Mouse (Mus musculus) macrophage (primary cell): ENCODE results near the gene Map3k6. TPM values are rescaled to one million over a fixed set of nuclear protein-coding genes. Genes with fewer than 3 reads are reported as not detected.

Experiments
- H3K27ac ChIP-seq: fragments of 350-480 bp; formaldehyde crosslinking; 2 replicates; pipeline ENCODE4 v1.9.0; 2021
- H3K36me3 ChIP-seq: fragments of 350-480 bp; formaldehyde crosslinking; 2 replicates; pipeline ENCODE4 v1.9.0; 2021; ENCODE audit errors: inconsistent target
- H3K4me3 ChIP-seq: fragments of 350-480 bp; formaldehyde crosslinking; 2 replicates; pipeline ENCODE4 v1.9.0; 2021; ENCODE audit errors: inconsistent target
- H3K79me2 ChIP-seq: fragments of 350-480 bp; formaldehyde crosslinking; 2 replicates; pipeline ENCODE4 v1.9.0; 2021; ENCODE audit errors: inconsistent target
- WGBS: methylation state at CpG from one replicate; pipeline ENCODE4 v1.1.7; 2026; ENCODE audit warnings: inconsistent platforms; ENCODE audit not compliant: missing documents; 5-methylcytosine and 5-hydroxymethylcytosine counted together
- polyA plus RNA-seq: library from polyadenylated mRNA; stranded (reverse); fragments of 250-400 nt; gene quantifications from 3 replicates; pipeline ENCODE4 v1.2.4, GENCODE M21; 2018; ENCODE audit warnings: inconsistent platforms

The Map3k6 gene
- polyA plus RNA-seq, 1 experiment from 2014 or later: 1.5 TPM

DNA sequence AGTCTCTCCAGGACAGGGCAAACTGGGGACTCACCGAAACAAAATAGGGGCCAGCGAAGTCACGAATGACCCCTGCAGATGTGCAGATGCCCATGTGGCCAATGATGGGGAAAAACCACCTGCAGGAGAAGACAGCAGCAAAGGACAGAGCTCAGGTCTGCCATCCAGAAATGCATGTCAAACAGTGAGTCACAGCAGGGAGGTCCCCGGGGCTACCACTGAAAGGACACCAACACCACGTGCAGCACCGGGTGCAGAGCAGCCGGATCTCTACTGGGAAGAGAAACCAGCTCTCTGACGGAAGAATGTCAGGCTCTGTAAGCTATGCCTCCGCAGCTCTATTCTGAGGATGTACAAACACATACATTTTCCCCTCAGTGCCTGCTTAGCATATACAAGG lies 30.3 kb downstream of the Map3k6 start:
- no peak overlapping the region for H3K27ac ChIP-seq
- WGBS: 90% methylated on average over 9 of the region's 9 CpGs
- H3K4me3 ChIP-seq: no peak overlapping the region
- peaks cover 61% of the 10 kb centered on the region for H3K79me2 ChIP-seq
- peaks cover 40% of the 10 kb centered on the region for H3K36me3 ChIP-seq

DNA sequence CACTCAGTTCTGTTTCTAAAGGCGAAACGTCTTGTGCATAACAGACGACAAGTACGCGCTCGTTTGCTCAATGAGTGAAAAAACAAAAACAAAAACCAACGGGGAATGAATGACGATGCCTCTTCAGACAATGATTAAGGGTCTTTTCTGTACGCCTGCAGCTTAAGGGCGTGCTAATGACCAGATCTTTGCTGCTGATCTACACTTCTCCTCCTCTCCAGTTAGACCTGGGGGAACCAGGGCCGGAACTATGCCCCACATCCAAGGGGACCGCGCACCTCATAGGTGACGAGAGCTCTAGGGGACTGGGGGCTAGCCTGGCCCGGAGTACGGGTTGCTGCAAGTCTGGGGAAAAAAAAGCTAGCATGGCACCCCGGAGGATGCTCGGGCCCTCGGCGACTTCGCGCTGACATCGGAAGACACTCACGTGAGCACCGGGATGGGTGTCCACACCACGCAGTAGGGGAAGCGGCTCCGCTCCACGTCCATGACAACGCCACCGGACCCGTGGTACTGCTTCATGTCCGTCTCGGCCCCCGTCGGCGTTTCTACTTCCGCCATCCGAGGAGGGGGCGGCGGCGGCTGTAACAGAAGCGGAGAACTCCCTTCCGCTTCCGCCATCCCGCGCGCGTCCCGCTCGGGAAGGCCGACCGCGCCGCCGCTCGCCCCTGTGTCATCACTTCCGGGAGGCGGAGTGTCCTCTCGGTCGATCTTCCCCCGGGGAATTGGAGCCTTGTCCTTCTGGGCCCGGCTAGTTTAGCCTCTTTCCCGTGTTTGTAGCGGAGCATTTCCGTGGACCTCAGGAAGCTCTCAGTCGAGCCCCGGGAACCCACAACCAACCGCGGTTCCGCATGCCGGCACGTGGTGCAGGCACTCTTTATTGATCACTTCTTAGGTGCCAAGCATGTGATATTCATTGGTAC lies 36.7 kb downstream of the Map3k6 start, which contains the start of gene Tmem222:
TSS of gene Tmem222 (minus strand) at position 689 of the 923 bp plus-strand sequence.
- peak within 1 kb of the TSS; percentile 99 for H3K4me3 ChIP-seq
- H3K27ac ChIP-seq: peak within 1 kb of the TSS; percentile 80
- H3K79me2 ChIP-seq: peaks cover 50% of the 10 kb centered on the region
- H3K36me3 ChIP-seq: no peaks in the 10 kb centered on the region
- WGBS: under 1% methylated on average over 61 of the region's 73 CpGs

DNA sequence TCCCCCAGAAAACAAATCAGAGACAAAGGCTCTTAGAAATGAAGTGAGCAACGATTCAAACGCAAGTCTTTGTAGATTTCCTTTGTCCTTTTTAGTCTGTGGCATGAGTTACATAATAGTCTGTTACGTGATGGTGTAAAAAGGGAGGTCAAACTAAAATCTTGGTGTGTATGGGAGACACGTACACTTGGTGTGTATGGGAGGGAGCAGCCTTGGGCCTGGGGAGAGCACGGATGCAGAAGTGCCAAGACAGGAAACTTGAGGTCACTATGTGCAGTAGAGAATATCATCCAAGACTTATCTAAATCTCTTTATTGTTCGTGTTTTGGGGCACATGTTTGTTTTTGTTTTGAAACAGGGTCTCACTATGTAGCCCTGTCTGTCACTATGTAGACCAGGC lies 37.4 kb downstream of the Map3k6 start:
- Histone ChIP-seq H3K79me2 (peaks cover 43% of the 10 kb centered on the region), H3K36me3 (no peaks in the 10 kb centered on the region), H3K4me3 (peak overlapping the region; percentile 99), H3K27ac (peak overlapping the region; percentile 80)
- 0% methylated on average over 6 of the region's 6 CpGs for WGBS

DNA sequence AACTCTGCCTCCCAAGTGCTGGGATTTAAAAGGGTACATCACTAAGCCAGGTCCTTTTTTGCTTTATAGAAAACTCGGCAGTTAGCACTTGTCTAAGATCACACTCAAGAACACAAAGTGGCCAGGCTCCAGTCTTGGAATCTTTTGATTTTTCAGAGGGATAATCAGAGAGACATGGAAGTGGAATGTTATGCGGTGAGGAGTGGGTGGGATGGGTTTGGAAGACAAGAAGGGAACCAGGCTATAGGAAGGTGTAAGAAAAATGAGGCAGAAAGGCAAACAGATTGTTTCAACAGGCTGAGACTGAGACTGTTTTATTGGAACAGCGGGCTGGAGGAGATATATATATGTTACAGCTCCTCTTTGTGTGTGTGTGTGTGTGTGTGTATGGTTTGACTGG lies 37.9 kb downstream of the Map3k6 start:
- 73% methylated on average over 3 of the region's 3 CpGs for WGBS
- Histone ChIP-seq H3K27ac (peak overlapping the region; percentile 80), H3K4me3 (peak overlapping the region; percentile 99; the same call in 1 of the 2 replicates), H3K36me3 (no peaks in the 10 kb centered on the region), H3K79me2 (peaks cover 39% of the 10 kb centered on the region)

DNA sequence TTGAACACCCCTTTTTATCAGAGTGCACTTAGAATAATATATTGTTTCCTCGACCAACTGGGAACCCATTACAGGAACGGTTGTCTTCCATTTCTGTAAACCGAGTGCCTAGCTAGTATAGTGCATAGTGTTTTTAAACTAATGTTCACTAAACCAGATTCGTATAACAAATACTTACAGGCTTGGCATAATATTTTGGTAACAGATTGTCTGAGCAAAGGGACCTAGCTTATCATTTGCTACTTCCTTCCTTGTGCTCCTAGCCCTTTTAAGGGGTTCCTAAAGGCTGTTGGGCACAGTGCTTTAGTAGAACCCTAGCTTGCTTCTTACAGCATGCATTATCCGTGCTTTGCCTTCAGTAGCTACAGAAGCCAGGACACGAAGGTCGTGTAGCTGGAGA lies 40.9 kb downstream of the Map3k6 start:
- no peak overlapping the region for H3K4me3 ChIP-seq
- H3K36me3 ChIP-seq: no peaks in the 10 kb centered on the region
- no peak overlapping the region for H3K27ac ChIP-seq
- WGBS: 40% methylated on average over 7 of the region's 7 CpGs
- H3K79me2 ChIP-seq: peaks cover 9% of the 10 kb centered on the region

DNA sequence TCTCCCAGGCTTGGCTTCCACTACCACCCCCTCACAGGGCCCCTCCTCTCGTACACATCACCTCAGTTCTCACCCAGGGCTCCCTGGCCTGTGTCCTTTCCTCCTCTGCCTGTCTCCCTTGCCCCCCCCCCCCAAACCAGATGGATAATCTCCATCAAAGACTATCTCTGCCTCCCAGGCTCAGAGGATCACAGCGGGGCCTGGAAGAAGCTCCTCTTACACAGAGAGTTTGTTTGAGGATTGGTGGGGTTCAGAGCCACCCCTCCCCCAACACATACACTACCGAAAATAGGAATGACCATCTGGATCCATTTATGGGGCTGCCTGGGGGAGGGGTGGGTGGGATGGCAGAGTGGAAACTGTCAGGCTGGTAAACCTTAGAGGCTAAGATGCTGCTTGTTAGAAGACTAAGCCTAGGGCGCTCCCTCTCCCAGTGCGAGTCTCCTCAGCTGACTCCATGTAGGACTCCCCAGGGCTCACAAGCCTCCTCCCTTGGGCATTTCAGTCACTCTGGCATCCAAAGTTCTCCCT lies 41.4 kb downstream of the Map3k6 start:
- H3K27ac ChIP-seq: no peak overlapping the region
- H3K79me2 ChIP-seq: peaks cover 4% of the 10 kb centered on the region
- no peak overlapping the region for H3K4me3 ChIP-seq
- WGBS: 93% methylated on average over 4 of the region's 5 CpGs
- no peaks in the 10 kb centered on the region for H3K36me3 ChIP-seq

DNA sequence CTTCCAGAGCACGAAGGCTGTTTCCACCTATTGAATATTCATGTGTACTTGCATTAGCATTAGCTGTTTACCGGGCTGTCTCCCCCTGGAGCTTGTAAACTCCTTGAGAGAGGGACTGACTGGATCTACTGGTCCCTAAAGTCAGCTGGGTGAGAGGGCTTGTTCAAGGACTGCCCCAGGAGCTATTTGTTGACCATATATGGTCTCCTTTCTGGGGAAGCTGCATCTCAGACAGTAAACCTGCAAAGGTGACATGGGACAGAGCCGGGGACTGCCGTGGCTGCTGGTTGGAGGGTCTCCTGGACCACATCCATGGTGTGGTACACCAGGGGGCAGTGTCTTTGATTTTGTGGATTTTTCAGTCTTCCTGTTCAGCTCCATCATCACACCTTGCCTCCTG lies 42.0 kb downstream of the Map3k6 start:
- Histone ChIP-seq H3K27ac (no peak overlapping the region), H3K79me2 (no peaks in the 10 kb centered on the region)
- WGBS: 93% methylated on average over 4 of the region's 4 CpGs

DNA sequence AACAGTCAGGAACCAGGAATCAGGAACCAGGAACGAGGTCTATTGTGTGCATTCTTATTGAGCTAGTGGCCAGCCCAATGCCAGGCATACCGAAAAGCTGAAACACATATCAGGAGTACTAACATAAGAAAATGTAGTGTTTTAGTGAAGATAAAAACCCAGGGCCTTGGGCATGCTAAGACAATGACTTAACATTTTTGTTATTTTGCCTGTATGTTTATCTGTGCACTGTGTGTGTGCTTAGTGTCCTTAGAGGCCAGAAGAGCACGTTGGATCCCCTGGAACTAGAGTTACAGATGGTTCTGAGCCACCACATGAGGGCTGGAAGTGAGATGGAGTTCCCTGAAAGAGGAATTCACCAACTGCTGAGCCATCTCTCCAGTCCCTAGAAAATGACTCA lies 44.7 kb downstream of the Map3k6 start:
- Histone ChIP-seq H3K36me3 (no peaks in the 10 kb centered on the region), H3K27ac (no peak overlapping the region), H3K79me2 (no peaks in the 10 kb centered on the region), H3K4me3 (no peak overlapping the region)
- 87% methylated on average over 3 of the region's 3 CpGs for WGBS

More for the DNA sequence above, 42.0 kb downstream of the Map3k6 start:
- Histone ChIP-seq H3K4me3 (no peak overlapping the region), H3K36me3 (no peaks in the 10 kb centered on the region)

DNA sequence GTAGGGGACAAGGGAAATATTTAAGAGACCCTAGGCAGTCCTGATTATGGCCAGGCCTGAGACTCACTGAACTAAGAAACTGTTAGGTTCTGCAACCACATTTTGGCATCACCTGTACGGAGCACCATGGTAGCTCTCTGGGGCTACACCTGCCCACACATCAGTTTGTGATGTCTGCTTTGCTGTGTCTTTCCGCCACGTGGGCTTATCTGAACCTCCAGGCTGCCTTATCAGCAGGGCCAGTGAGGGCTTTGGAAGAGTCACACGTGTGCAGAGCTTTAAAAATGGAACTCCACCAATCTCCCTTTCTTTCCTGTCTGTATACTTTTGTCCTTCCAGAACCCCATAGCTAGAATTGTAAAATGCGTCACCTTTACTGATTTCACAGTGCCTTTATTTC lies 45.3 kb downstream of the Map3k6 start:
- H3K4me3 ChIP-seq: no peak overlapping the region
- no peaks in the 10 kb centered on the region for H3K36me3 ChIP-seq
- no peak overlapping the region for H3K27ac ChIP-seq
- no peaks in the 10 kb centered on the region for H3K79me2 ChIP-seq
- 72% methylated on average over 5 of the region's 5 CpGs for WGBS

DNA sequence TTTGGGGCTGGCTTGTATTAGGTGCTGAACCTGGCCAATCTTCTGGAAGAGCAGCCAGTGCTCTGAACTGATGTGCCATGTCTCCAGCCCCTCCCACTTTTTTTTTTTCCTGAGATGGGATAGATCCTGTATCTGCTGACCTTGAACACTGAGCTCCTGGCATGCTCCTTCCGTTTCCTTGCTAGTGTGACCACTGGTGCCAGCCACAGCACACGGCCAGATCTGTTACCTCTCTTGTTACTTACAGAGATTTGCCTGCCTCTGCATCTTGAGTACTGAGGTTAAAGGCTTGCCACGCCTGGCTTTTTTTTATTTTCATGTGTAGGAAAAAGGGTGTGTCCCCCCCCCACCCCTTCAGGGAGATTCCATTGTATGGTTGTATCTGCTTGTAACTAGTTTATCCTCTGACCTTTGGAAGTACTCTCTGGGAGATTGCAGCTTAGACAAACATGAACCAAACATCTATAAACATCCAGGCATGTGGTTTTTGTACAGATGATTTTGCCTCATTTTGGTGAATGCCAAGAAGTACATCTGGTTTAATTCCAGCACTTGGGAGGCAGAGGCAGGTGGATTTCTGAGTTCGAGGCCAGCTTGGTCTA lies 46.0 kb downstream of the Map3k6 start:
- WGBS: 86% methylated on average over 4 of the region's 4 CpGs
- H3K36me3 ChIP-seq: no peaks in the 10 kb centered on the region
- H3K4me3 ChIP-seq: no peak overlapping the region
- H3K79me2 ChIP-seq: no peaks in the 10 kb centered on the region
- H3K27ac ChIP-seq: no peak overlapping the region

DNA sequence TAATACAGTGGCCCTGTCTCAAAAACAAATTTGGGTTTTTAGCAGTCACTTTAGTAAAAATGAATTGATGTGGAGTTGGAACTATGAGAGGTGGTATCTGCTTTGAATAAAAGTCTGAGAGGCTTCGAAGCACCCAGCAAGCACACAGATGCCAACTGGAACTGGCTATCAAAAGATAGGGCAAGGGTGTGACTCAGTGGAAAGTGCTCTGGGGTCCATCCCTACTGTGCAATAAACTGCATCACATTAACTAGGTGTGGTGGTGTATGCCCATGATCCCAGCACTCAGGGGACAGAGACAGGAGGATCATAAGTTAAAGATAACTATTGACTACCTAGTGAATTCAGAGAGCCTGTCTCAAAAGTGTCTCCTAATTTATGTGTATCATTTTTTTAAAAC lies 50.6 kb downstream of the Map3k6 start:
- Histone ChIP-seq H3K27ac (no peak overlapping the region), H3K4me3 (no peak overlapping the region), H3K36me3 (peaks cover 25% of the 10 kb centered on the region; the same call in 1 of the 2 replicates), H3K79me2 (no peaks in the 10 kb centered on the region)
- WGBS: 89% methylated on average over 1 of the region's 1 CpGs

DNA sequence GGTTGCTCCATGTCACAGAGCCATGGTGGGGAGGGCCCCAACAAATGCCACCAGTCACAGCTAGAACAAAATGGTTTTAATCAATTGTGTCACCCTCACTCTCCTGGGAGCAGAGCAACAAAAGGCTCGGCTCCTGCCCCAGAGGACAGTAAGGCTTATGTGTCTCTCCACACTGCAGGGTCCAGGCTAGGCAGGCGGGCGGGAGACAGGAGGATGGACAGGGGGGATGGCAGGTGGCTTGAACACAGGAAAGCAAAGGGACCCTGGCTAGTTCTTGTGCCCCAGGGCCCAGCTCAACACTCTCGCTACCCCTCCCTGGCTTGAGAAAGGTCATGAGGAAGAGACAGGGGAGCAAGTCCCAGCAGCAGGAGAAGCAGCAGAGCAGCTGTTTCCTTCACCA lies 51.8 kb downstream of the Map3k6 start:
- Histone ChIP-seq H3K36me3 (peaks cover 28% of the 10 kb centered on the region; the same call in 1 of the 2 replicates), H3K4me3 (no peak overlapping the region), H3K27ac (no peak overlapping the region), H3K79me2 (no peaks in the 10 kb centered on the region)
- WGBS: 96% methylated on average over 4 of the region's 4 CpGs

DNA sequence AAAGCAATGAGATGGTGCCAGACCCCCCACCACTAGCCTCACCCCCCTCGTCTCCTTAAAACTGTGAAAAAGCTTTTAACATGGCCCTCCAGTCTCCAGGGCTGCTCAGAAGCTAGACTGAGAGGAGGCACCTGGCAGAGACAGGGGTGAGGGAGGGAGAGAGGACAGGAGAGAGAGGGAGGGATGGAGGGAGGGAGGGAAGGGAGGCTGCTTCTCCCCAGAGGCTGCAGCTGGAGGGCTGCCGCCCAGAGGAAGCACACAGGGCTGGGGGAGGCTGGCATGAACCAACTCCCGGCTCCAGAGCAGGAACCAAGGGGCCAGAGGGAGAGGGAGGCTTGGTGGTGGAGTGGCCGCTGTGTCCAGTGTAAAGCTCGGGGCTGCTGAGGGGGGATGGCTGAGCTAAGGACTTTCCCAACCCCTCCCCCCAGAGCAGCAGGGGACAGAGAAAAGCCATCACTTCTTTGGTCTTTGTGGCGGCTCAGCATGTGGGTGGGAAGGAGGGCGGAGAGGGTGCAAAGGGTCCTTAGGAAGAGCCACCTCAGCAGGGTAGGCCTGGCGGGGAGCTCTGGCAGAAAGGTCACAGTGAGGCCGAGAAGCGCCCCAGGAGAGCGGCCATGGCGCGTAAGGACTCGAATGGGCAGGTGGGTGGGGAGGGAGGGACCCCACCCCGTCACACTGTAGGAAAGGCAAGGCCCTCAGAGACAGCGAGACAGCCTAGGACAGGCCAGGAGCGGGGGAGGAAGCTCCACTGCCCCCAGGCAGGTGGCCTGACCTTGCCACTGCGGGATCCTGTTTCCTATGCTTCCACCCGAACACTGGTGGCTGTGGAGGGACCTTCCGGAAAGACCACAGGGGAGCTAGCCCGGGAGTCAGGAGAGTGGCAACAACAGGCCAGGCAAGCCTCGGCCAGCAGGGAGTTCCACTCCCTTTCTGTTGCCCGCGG lies 52.6 kb downstream of the Map3k6 start:
- Histone ChIP-seq H3K4me3 (no peak overlapping the region), H3K36me3 (peaks cover 28% of the 10 kb centered on the region; the same call in 1 of the 2 replicates), H3K27ac (no peak overlapping the region), H3K79me2 (no peaks in the 10 kb centered on the region)
- WGBS: 86% methylated on average over 22 of the region's 24 CpGs

DNA sequence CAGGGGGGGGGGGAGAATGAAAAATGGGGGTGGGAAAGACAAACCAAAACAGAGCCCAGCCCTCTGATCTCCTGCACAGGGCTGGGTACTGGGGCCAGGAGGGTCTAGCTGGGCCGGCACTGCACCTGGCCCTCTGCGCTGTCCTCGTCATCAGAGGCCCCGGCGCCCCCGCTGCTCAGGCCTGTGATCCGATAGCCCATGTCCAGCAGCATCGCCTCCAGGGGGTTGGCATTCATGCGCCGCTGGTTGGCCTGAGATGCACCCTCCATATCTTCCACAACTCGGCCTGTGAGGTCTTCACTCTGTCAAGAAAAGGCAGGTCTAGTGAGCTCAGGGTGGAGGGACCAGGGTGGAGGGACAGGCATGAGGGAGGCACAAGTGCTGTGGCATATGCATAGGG lies 53.5 kb downstream of the Map3k6 start:
- H3K4me3 ChIP-seq: no peak overlapping the region
- 98% methylated on average over 11 of the region's 11 CpGs for WGBS
- H3K36me3 ChIP-seq: peaks cover 32% of the 10 kb centered on the region; the same call in 1 of the 2 replicates
- no peaks in the 10 kb centered on the region for H3K79me2 ChIP-seq
- no peak overlapping the region for H3K27ac ChIP-seq
